Mouse (Mus musculus) regulatory T cell (primary cell): ENCODE data around the gene Ttc25.
"Not testable (repeated sequence)": the region's sequence is repeated elsewhere in the genome, so short reads cannot be mapped to it uniquely, and the experiment has no call there.

ENCODE experiments used
- in situ Hi-C: fragments of 300-600 bp; cut with MboI, MseI; formaldehyde crosslinking; loops from one replicate; pipeline ENCODE4 v1.15.1; 2025; ENCODE audit warnings: high pct_unique_total_duplicates

Ttc25 gene

DNA sequence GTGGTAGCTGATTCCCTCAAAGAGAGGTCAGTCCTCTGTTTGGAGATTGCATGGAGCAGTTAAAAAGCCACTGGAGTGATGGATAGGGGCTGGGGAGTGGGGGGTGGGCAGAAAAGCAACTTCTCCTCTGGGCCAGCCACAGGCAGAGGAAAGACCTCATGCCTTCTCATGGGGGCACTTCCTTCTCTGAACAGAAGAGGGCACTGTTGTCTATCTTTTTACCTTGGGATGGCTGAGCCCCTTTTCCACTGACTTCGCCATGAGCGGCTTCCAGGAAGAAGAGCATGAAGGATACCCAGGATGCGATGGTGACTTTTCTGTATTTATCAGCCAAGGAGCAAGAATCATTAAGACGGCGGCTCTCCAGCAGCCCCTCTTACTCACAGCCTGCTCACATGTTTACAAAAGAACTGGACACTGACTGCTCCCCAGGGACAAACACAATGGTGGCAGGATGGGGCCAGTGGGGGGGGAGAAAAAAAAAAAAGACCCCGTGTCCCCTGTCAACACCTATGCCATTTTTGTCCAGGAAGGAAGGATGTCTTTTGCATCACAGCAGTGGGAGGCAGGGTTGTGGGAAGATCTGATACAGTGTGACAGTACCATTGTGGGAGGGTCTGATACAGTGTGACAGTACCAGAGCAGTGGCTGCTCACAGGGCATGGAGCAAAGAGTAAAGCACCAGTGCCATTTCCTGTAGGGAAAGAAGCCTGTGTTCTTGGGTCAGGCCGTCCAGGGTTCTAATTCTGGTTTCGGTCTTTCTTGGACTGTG is 25.2 kb downstream of the Ttc25 start:
- in situ Hi-C loops = no loop called here

DNA sequence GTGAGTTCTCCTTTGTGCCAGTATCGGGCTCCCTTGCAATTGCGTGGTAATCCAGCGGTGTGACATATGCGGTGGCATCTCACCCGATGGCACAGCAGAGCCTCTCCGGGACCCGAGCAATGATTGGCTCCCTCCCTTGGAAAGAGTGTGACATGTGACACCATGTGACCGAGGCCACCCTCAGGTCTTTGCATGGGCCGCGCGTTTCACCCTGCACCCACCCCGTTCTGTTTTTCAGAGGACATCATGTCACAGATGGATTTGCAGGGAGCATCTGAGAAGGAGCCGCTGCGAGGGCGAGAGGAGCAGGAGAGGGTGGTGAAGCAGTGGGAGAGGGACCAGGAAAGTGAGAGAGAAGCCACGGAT is 25.8 kb downstream of the Ttc25 start:
- in situ Hi-C loops = no loop called here

DNA sequence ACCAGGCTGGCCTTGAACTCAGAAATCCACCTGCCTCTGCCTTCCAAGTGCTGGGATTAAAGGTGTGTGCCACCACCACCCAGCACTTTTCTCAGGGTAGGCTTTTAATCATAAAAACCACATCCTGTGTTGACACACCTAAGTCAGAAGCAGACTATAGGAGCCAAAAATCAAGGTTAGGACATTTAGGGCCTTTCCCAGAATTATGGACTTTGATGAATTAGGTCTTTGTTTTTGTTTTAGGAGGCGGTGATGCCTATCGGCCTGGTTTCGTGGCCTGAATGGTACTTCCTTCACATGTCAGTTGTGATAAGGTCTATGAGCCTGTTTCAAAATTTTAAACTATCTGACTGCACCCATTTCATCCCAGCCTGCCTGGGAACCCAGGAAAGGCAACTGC is 28.8 kb downstream of the Ttc25 start:
- in situ Hi-C loops = no loop called here

DNA sequence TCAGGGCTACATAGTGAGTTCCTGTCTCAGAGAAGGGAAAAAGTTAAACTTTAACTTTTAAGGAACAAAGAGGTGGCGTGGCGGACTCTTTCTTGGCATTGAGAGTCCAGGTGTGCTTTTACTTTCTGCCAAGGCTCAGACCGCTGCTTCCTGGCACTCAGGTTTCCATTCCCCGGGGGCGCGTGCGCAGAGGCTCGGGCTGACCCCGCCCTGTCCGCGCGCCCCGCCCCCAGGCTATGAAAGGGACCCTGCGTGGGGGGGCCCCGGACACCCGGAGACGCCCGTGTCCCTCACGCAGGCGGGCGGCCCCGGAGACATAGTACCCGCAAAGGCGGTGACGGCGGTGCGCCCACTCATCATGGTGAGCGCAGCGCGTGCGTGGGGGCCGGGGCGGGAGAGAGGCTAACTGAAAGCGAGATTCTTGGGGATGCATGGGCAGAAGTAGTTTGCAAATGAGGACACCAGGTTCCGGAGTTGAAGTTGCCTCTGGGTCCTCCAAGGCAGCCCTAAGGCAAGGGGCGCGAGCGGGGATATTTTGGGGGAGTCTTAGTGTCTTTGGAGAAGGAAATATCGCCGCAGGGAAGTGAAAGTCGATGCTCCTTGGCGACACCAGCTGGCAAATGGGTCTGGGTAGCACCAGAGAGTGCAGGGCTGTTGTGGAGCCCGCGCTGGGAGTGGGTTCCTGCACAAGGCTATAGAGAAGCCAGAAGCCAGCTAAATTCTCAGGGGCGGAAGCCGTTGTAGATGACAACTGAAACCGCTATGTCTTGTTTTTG is 29.5 kb downstream of the Ttc25 start, which contains the start of gene Cnp:
Cnp (plus strand) TSS at position 197 of the 776 bp plus-strand sequence.
- in situ Hi-C loops = no loop called here

DNA sequence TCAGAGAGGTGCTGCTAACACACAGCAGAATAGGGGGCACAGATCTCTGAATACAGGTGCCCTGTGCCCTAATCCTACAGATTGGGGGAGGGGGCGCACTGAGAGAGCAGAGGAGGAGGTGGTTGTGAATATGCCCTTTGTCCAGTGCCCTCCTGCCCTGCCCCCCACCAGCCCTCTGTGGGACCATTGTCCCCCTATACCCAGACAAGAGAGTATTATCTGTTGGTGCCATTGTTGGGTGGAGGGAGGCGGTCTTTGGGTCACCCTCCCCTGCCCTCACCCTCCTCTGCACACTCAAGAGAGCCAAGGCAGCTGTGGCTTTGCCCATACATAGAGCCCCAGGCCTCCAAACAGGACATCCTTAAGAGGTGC is 30.1 kb downstream of the Ttc25 start:
- in situ Hi-C loops = no loop called here

DNA sequence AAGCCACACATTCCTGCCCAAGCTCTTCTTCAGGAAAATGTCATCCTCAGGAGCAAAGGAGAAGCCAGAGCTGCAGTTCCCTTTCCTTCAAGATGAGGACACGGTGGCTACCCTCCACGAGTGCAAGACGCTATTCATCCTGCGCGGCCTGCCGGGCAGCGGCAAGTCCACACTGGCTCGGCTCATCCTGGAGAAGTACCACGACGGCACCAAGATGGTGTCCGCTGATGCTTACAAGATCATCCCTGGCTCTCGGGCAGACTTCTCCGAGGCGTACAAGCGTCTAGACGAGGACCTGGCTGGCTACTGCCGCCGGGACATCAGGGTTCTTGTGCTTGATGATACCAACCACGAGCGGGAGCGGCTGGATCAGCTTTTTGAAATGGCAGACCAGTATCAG is 30.8 kb downstream of the Ttc25 start:
- in situ Hi-C loops = no loop called here

DNA sequence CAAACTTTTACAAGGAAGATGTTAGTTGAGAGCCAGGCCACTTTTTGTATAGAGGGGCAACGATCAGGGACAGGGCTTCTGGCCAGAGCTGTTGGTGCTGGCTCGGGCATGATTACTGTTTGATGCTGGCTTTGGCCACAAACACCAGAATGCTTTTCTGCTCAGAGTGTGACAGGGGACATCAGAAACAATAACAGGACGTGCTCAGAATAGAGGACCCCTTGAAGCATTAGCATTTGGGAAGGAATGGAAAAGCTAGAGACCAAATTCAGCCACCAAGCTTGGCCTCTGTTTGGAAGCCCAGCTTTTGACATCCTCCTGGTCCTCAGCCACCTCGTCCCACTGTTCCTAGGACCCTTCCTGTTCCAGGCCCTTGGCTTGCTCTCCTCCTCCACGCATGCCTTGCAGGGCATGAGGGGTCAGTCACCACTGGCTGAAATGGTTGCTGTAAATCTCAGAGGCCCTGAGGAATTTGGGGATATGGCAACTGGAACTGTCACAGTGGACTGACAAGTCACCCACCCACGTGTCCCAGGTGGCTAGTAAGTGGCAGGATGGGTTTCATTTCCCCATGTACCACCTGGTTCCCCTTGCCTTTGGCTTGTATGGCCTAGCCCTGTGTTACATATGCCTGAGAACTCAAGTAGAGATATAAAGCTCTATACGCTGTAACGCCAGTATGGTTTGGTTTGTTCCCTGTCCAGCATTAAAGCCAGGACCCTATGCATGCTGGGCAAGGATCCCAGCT is 32.6 kb downstream of the Ttc25 start:
- in situ Hi-C loops = no loop called here

DNA sequence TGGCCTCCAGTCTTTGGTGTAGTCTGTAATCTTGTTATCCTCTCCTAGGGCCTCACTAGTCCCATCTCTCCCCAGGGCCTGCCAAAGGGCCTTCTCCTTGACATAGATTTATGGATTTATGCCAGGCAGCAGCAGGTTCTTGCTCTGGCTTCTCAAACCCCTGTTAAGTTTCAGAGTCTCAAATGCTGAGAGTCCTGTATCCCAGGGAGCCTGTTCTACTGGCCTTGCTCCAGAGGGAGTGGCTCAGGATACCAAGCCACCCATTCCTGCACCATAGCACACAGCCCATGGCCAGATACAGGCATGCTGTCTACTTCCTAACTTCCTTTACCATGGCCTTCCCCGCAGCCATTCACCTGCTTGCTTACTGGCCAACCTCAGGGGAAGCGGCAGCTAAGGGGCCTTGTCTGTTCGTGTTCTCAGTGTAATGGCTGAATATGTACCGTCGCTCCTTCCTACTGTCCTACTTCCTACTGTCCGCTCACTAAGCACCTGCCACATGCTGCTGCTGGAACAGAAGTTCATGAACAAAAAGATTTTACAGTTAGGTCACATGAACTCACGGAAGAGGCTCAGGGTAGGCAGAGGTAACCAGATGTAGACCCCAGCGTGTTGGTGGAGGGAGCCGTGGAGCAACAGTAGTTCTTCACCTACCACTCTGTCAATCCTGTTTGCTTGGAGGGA is 33.9 kb downstream of the Ttc25 start:
- in situ Hi-C loops = no loop called here

DNA sequence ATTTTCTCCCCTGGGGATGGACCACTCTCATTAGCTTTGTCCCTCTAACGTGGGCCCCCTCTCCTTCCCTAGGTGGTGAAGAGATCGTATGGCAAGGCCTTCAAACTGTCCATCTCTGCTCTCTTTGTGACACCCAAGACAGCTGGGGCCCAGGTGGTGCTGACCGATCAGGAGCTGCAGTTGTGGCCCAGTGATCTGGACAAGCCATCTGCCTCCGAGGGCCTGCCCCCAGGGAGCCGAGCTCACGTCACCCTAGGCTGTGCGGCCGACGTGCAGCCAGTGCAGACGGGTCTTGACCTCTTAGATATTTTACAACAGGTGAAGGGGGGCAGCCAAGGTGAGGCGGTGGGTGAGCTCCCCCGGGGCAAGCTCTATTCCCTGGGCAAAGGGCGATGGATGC is 34.9 kb downstream of the Ttc25 start:
- in situ Hi-C loops = no loop called here

DNA sequence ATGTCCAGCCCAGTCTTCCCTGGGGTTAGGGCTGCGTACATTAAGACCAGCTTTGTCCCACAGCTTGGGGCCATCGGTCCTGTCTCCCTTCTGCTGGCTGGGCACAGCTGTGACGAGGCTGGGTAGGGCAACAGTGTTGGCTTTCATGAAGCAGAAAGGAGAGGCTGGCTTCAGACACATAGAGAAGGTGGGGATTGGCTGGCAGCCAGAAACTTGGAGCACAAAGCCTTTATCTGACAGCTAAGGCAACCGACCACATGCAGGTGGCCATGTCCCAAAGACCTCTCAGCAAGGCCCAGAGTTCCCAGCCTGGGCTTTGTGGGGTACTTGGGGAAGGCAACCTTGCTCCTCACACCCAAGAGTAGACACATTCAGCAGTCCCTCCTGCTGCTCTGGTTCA is 36.3 kb downstream of the Ttc25 start:
- in situ Hi-C loops = no loop called here

DNA sequence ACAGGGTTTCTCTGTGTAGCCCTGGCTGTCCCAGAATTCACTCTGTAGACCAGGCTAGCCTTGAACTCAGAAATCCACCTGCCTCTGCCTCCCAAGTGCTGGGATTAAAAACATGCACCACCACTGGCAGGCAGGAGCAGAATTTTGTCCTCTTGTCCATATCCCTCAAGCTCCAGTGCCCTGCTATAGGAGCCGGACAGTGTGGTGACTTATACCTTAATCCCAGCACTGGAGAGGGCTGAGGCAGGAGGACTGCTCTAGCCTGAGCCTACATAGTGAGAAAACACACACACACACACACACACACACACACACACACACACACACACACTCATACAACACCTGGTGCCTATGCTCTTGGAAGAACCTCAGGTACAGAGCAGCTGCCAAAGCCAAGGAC is 37.0 kb downstream of the Ttc25 start:
- in situ Hi-C loops = not testable (repeated sequence)

DNA sequence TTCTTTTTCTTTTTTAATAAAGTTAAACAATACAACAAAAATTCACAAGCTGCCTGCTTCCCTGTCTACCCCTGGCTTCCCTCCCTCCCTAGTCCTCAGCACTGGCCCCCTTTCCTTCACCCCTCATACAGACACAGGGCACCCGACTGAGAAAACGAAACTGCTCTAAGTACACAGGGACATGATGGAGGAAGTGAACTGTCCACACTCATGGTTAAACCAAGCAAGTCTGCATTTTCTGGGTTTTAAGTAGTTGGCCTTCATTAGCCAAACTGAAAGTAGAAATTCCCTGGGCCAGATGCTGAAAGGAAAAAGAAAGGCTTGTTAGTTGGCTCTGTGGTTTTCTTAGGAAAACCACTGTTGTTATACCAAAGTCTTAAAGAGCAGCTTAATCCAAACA is 37.4 kb downstream of the Ttc25 start:
- in situ Hi-C loops = no loop called here

DNA sequence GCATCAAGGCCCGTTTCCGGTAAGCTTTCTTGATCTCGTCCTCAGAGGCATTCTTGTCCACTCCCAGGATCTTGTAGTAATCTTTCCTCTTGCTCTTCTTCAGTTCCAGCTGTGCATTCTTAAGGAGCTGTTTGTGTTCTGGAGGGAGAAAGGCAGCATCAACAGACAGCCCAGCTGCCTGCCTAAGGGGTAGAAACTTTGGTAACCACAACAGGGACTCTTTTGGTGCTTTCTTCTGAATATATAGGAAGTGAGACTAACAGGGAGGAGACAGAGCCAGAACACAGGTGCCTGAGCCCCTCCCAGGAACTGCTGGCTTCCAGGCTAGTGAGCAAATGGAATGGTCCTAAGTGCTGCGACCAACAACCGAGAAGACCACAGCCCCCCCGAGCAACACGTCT is 39.2 kb downstream of the Ttc25 start:
- in situ Hi-C loops = no loop called here

DNA sequence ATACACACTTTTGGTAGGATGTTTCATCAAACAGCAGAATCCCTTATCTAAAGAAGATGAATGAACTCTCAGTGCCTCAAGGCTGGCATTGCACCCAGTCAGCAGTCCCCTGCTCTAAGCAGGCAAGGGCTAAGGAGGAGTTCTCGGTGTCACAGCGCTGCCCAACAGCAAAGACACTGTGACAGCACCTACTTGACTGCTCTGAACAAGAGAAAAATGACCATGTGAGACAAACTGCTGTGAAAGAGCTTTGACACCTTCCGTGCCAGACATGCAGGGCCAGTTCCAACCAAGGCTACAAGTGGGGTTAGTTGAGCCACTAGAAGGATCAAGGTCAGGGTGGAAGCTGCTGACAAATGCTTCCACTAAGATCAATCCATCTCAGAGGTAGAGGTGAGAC is 39.7 kb downstream of the Ttc25 start:
- in situ Hi-C loops = no loop called here

DNA sequence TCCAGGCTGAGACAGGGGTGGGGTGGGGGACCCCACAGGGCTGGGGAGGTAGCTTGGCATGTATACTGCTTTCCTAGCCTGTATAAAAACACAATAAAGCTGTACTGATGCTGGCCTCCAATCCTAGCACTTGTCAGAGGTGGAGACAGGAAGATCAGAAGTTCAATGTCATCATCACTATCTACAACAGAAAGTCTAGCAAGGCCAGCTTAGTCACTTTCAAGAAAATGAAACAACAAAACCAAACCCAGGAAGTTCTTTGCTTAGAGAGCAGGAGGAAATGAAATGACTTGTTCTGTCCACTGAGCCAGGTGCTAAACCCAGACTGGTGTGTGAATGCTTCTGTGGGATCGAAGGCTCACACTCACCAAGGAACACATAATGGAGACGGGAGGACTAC is 43.1 kb downstream of the Ttc25 start:
- in situ Hi-C loops = no loop called here

DNA sequence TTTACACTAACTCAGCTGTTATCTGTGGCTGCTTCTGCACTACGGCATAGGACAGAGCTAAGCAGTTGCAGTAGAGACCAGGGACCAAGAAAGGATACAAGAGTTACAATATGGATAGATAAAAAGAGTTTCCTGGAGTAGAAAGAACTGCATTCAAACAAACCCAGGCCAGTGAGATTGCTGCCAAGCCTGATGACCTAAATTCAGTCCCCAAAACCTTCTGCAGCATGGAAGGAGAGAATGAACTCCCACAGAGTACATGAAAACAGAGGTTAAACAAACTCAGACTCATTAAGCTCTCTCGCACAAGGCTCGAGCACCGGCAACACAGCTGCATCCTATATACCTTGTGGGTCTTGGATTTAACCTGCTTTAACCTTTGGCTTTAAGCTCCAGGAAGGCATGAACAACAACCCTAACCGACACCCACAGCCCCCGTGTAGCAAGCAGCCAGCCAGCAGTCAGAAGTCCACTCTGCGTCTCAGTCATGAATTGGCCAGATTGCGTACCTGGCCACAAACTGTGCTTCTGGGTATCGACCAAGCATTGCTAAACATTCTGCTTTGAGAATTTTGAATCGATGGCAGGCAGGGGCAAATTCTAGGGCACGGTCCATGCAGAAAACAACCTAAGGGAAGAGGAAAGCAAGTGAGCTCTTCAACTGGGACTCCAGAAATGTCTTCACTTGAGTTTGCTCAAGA is 47.1 kb downstream of the Ttc25 start:
- in situ Hi-C loops = no loop called here

DNA sequence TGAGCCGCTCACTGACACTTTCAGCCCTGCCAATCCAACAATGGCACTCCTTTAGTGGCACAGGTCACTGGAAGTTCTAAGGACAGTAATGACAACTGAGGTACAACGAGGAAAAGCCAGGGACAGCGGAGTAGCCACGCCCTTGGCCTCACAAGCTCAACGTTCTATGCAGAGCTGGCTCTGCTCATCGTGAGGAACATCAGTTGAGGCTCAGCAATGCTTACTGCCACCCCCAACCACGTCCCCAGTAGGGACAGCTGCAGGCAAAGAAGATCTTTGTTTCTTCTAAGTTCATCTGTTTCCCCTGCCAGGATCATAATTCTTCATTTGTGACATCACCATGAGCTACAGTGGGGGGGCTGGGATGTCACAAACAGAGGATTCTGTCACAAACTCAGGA is 49.2 kb downstream of the Ttc25 start:
- in situ Hi-C loops = no loop called here

DNA sequence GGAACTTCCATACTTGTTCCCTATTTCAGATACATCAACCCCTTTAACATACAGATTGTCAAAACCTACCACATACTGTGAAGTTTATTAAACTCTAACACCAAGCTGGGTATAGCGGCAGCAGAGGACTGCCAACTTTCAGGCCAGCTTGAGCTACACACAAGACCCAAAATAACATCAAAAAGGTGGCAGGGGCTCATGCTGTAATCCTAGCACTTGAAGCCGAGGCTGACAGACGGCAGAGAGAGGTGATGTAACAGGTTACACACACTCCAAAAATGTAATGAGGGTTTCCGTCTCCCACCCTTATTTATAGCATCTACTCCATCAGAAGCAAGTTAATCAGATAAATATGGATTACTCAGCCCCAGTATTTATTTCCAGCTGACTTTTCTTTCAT is 50.1 kb downstream of the Ttc25 start:
- in situ Hi-C loops = no loop called here

DNA sequence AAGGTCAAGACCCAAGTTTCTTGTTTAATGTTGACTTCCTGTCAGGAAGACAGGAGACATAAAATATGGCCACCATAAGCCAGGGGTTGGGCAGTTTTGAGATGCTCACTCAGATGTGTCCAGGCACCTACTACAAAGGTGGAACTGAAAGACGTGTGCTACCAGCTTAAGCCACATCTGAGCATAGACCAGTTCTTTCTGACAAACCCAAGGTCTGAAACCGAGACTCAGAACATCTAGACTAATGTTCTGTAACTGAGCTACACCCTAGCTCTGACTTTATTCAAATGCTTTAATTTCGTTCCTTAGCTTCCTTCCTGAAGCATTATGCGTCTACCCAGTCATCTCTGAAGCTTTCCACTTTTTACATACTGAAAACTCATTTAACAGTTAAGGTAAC is 52.7 kb downstream of the Ttc25 start:
- in situ Hi-C loops = no loop called here

DNA sequence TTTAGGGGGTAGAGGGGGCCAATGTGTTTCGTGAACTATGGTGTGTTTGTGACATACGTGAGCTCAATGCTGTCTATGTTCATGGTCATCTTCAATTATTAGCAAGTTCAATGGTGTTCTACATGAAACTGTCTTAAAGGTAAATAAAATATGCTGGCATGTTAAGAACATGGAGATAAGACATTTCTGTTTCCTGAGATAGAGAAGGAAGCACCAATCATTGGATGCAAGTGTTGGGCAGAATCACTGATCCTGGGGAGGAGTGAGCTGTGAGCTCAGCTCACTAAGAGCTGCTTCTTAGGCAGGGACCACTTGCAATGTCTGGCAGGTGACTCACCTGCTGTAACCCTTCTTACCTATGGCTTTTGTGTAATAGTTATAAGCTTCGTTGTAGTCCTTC is 56.0 kb downstream of the Ttc25 start:
- in situ Hi-C loops = no loop called here

DNA sequence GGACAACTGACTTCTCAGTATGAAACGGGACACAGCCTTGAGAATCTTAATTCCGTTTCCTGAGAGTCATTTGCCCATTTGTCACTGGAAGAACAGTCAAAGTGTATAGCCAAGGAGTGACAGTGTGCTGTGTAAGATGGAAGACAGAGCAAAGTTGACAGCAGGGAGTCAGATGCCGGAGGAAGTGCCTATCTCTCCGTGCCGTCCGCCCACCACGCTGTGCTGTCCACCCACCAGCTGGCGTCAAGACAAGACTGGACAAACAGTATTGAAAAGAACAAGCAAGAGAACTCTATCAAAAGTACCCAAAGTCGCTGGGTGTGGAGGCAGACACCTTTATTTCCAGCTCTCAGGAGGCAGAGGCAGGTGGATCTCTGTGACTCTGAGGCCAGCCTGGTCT is 57.7 kb downstream of the Ttc25 start:
- in situ Hi-C loops = no loop called here

DNA sequence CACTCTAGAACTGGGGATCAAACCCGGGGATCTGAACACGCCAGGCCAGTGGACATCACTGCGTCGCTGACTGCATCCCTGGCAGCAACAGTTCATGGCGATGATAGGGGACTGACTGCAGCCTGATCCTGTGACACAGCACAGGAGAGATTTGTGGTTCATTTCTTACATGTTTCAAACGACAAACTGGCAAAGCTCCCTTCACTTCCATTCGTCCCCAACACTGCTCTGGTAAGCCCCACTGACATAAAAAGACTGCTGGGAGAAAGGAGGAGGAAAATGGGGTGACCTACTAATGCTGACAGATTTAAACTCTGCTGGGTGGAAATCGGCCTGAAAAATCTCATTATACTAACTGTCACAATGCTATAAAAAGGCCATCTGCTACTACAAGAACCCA is 58.4 kb downstream of the Ttc25 start:
- in situ Hi-C loops = no loop called here
